Mouse (Mus musculus) ES-E14 (cell line): ENCODE measurements around the gene Anpep. TPM values are rescaled to one million over a fixed set of nuclear protein-coding genes. Genes with fewer than 3 reads are reported as not detected.
A peak's percentile ranks its signal among the peaks of the same experiment; 100 is the strongest.

Source experiments
- DNase-seq: peaks from one replicate; pipeline ENCODE4 v3.0.0-alpha.2; 2013; ENCODE audit warnings: low read depth, low spot score
- H3K27ac ChIP-seq: 2 replicates; pipeline ENCODE4 v1.5.1; 2012; ENCODE audit warnings: low read depth, mild to moderate bottlenecking, low read length, moderate library complexity, mixed read lengths; ENCODE audit not compliant: poor library complexity, insufficient read depth, severe bottlenecking
- H3K36me3 ChIP-seq: 2 replicates; pipeline ENCODE4 v1.6.1; 2012; ENCODE audit warnings: mild to moderate bottlenecking, low read length, moderate library complexity, mixed read lengths; ENCODE audit not compliant: control insufficient read depth, poor library complexity, insufficient read depth, severe bottlenecking
- H3K4me1 ChIP-seq, 2 experiments: fragments of 150-350 bp in 1 of 2; sonication (generic) in 1 of 2; 2 replicates each; pipeline ENCODE4 v1.6.1; 2012; ENCODE audit warnings: low read length in 2 of 2, mild to moderate bottlenecking in 1 of 2, mixed read lengths in 1 of 2; ENCODE audit not compliant: control insufficient read depth in 2 of 2, insufficient read depth in 2 of 2, poor library complexity in 1 of 2
- H3K4me3 ChIP-seq, 2 experiments: fragments of 150-350 bp in 1 of 2; sonication (generic) in 1 of 2; 2 replicates each; pipeline ENCODE4 v1.5.1; 2012; ENCODE audit warnings: low read length in 2 of 2, low read depth in 1 of 2, mild to moderate bottlenecking in 1 of 2, mixed read lengths in 1 of 2; ENCODE audit not compliant: insufficient read depth in 1 of 2, poor library complexity in 1 of 2, severe bottlenecking in 1 of 2
- H3K9ac ChIP-seq: 2 replicates; pipeline ENCODE4 v1.6.1; 2012; ENCODE audit warnings: low read depth, mild to moderate bottlenecking, low read length, mixed read lengths; ENCODE audit not compliant: poor library complexity, insufficient read depth, severe bottlenecking
- H3K9me3 ChIP-seq: fragments of 150-350 bp; sonication (generic); 2 replicates; pipeline ENCODE4 v1.6.1; 2012; ENCODE audit warnings: low read depth, mild to moderate bottlenecking, low read length; ENCODE audit not compliant: control insufficient read depth, insufficient read depth
- CHD2 ChIP-seq: IDR thresholded peaks from 2 replicates; pipeline ENCODE4 v1.6.1; 2014; ENCODE audit warnings: mild to moderate bottlenecking, low read depth, low read length, inconsistent platforms
- HCFC1 ChIP-seq: IDR thresholded peaks from 2 replicates; pipeline ENCODE4 v1.6.1; 2012; ENCODE audit warnings: low read length, inconsistent platforms, borderline replicate concordance; ENCODE audit not compliant: insufficient read depth
- MAFK ChIP-seq: IDR thresholded peaks from 2 replicates; pipeline ENCODE4 v1.6.1; 2014; ENCODE audit warnings: mild to moderate bottlenecking, low read depth, low read length, inconsistent platforms; ENCODE audit not compliant: insufficient read depth
- ZC3H11A ChIP-seq: IDR thresholded peaks from 2 replicates; pipeline ENCODE4 v1.6.1; 2012; ENCODE audit warnings: low read depth, mild to moderate bottlenecking, inconsistent platforms, low read length, borderline replicate concordance
- ZNF384 ChIP-seq: IDR thresholded peaks from 2 replicates; pipeline ENCODE4 v1.6.1; 2012; ENCODE audit warnings: low read depth, low read length, inconsistent platforms
- in situ Hi-C, 2 experiments: fragments of 600-800 bp; cut with MboI; formaldehyde crosslinking; loops; one replicate each; pipeline ENCODE4 v1.15.1; 2025; ENCODE audit warnings: low sequenced_read_pairs in 2 of 2, inconsistent platforms in 1 of 2; ENCODE audit not compliant: unreplicated experiment in 2 of 2
- total RNA-seq: library from RNA; depleted of rRNA; stranded (reverse); fragments of 300-350 nt; gene quantifications from 2 replicates; pipeline ENCODE4 v1.2.3, GENCODE M21; 2012

The Anpep gene
- total RNA-seq, 1 experiment, result 11.4 TPM

GRCm38 (mm10) chr7:79802037-79802436 lies 58.8 kb downstream of the Anpep start:
- Histone ChIP-seq H3K4me1 (no peaks in the 10 kb centered on the region), H3K4me3 (no peak overlapping the region), H3K36me3 (no peaks in the 10 kb centered on the region), H3K27ac (no peak overlapping the region), H3K9me3 (no peaks in the 10 kb centered on the region), H3K9ac (no peak overlapping the region)
- TF ChIP-seq CHD2 (no peak), ZNF384 (no peak), HCFC1 (no peak)
- in situ Hi-C loops, result no loop called here
- no peak for DNase-seq

GRCm38 (mm10) chr7:79801391-79801790 lies 59.5 kb downstream of the Anpep start:
- H3K36me3 ChIP-seq, result no peaks in the 10 kb centered on the region
- H3K9me3 ChIP-seq, result no peaks in the 10 kb centered on the region
- no peak for DNase-seq
- no peak overlapping the region for H3K9ac ChIP-seq
- no peak overlapping the region for H3K27ac ChIP-seq
- no peak for TF ChIP-seq MAFK
- no peak for TF ChIP-seq ZNF384
- TF ChIP-seq ZC3H11A, result no peak
- no peak for TF ChIP-seq CHD2
- TF ChIP-seq HCFC1, result no peak
- no peak overlapping the region for H3K4me3 ChIP-seq
- in situ Hi-C loops, result no loop called here
- H3K4me1 ChIP-seq, result no peaks in the 10 kb centered on the region

GRCm38 (mm10) chr7:79800336-79800735 lies 60.5 kb downstream of the Anpep start:
- H3K27ac ChIP-seq, result no peak overlapping the region
- no peaks in the 10 kb centered on the region for H3K36me3 ChIP-seq
- in situ Hi-C loops, result no loop called here
- no peaks in the 10 kb centered on the region for H3K9me3 ChIP-seq
- H3K4me1 ChIP-seq, result no peaks in the 10 kb centered on the region
- H3K9ac ChIP-seq, result no peak overlapping the region
- H3K4me3 ChIP-seq, result no peak overlapping the region
- DNase-seq, result no peak
- no peak for TF ChIP-seq HCFC1
- TF ChIP-seq CHD2, result no peak
- TF ChIP-seq ZC3H11A, result no peak
- TF ChIP-seq MAFK, result no peak
- TF ChIP-seq ZNF384, result no peak

- Histone ChIP-seq H3K27ac (no peak overlapping the region), H3K36me3 (no peaks in the 10 kb centered on the region), H3K9ac (no peak overlapping the region), H3K9me3 (no peaks in the 10 kb centered on the region), H3K4me1 (no peaks in the 10 kb centered on the region), H3K4me3 (no peak overlapping the region)
- in situ Hi-C loops, result loop anchor here in 1 of 2 experiments (5.0 kb wide), 1 partner anchor 118 kb away; no protein-coding TSS in a partner anchor
- no peak for TF ChIP-seq ZNF384
- TF ChIP-seq ZC3H11A, result no peak
- no peak for TF ChIP-seq CHD2
- no peak for TF ChIP-seq HCFC1
- no peak for TF ChIP-seq MAFK
- DNase-seq, result no peak
These were observed 61.4 kb downstream of the Anpep start for GRCm38 (mm10) chr7:79799506-79799905.

- DNase-seq, result peak; percentile 69
- no peak overlapping the region for H3K27ac ChIP-seq
- no peak overlapping the region for H3K4me3 ChIP-seq
- no peaks in the 10 kb centered on the region for H3K9me3 ChIP-seq
- H3K9ac ChIP-seq, result no peak overlapping the region
- no peaks in the 10 kb centered on the region for H3K4me1 ChIP-seq
- TF ChIP-seq ZC3H11A (peak; percentile 74; the same call in 1 of the 2 replicates), HCFC1 (no peak)
- no peaks in the 10 kb centered on the region for H3K36me3 ChIP-seq
- in situ Hi-C loops, result loop anchor here in 1 of 2 experiments (5.0 kb wide), 1 partner anchor 118 kb away; no protein-coding TSS in a partner anchor
These were observed 61.8 kb downstream of the Anpep start for GRCm38 (mm10) chr7:79799048-79799447.
